Mouse (Mus musculus) midbrain, postnatal 0 days (tissue): ENCODE measurements at regions not wholly inside any gene's neighbourhood (a gene's known extent, or its start where the extent isn't known, plus 50 kb on each side); places are given as distances from the start of the nearest gene placed in this dataset.

Source experiments
- ATAC-seq: fragments of 200-750 bp; cut with Nextera tagmentation; 2 replicates; pipeline ENCODE4 v1.8.0; 2017; ENCODE audit warnings: moderate number of reproducible peaks, mild to moderate bottlenecking, moderate TSS enrichment, moderate library complexity; ENCODE audit not compliant: low FRiP score
- DNase-seq: peaks from one replicate; pipeline ENCODE4 v3.0.0-alpha.2; 2015; ENCODE audit warnings: low spot score
- H3K27ac ChIP-seq: fragments of 300-500 bp; sonication (generic); 2 replicates; pipeline ENCODE4 v1.5.1; 2014; ENCODE audit warnings: low read depth, mild to moderate bottlenecking, low read length, mixed read lengths
- H3K27me3 ChIP-seq: fragments of 300-500 bp; sonication (generic); 2 replicates; pipeline ENCODE4 v1.6.1; 2014; ENCODE audit warnings: low read length, control low read depth, mixed read lengths; ENCODE audit not compliant: insufficient read depth
- H3K36me3 ChIP-seq: fragments of 300-500 bp; sonication (generic); 2 replicates; pipeline ENCODE4 v1.6.1; 2014; ENCODE audit warnings: low read length, control low read depth, mixed read lengths; ENCODE audit not compliant: insufficient read depth
- H3K4me1 ChIP-seq: fragments of 300-500 bp; sonication (generic); 2 replicates; pipeline ENCODE4 v1.6.1; 2014; ENCODE audit warnings: mild to moderate bottlenecking, control low read depth, antibody characterized with exemption, low read length, mixed read lengths; ENCODE audit not compliant: insufficient read depth
- H3K4me2 ChIP-seq: fragments of 300-500 bp; sonication (generic); 2 replicates; pipeline ENCODE4 v1.6.1; 2014; ENCODE audit warnings: low read depth, mild to moderate bottlenecking, low read length, mixed read lengths; ENCODE audit not compliant: poor library complexity, severe bottlenecking
- H3K4me3 ChIP-seq: fragments of 300-500 bp; sonication (generic); 2 replicates; pipeline ENCODE4 v1.5.1; 2014; ENCODE audit warnings: low read depth, mild to moderate bottlenecking, low read length, moderate library complexity
- H3K9ac ChIP-seq: fragments of 300-500 bp; sonication (generic); replicated peaks from 2 replicates; pipeline ENCODE4 v1.6.1; 2014; ENCODE audit warnings: mild to moderate bottlenecking, low read length, moderate library complexity, mixed read lengths; ENCODE audit not compliant: poor library complexity, severe bottlenecking
- H3K9me3 ChIP-seq: fragments of 300-500 bp; sonication (generic); 2 replicates; pipeline ENCODE4 v1.6.1; 2016; ENCODE audit warnings: low read length, control low read depth
- CTCF ChIP-seq: IDR thresholded peaks from 2 replicates; pipeline ENCODE4 v1.5.1; 2016; ENCODE audit warnings: antibody characterized with exemption, mild to moderate bottlenecking
- WGBS: fragments of 180-500 bp; shearing (Covaris S2); extraction: QIAGEN DNeasy Blood & Tissue Kit; methylation state at CpG from one replicate; pipeline ENCODE4 v1.1.7; 2014; 5-methylcytosine and 5-hydroxymethylcytosine counted together

GRCm38 (mm10) chr1:69746575-69747290, 59.7 kb upstream of the Ikzf2 start:
- Histone ChIP-seq H3K9ac (no peak overlapping the region), H3K27ac (no peak overlapping the region), H3K27me3 (no peaks in the 10 kb centered on the region), H3K36me3 (no peaks in the 10 kb centered on the region), H3K4me2 (no peak overlapping the region), H3K4me3 (no peak overlapping the region), H3K9me3 (no peaks in the 10 kb centered on the region), H3K4me1 (no peaks in the 10 kb centered on the region)
- WGBS = 86% methylated on average over 5 of the region's 5 CpGs
- TF ChIP-seq CTCF = no peak
- ATAC-seq (no peak), DNase-seq (no peak)

GRCm38 (mm10) chr1:69752724-69753123, 65.7 kb upstream of the Ikzf2 start:
- Histone ChIP-seq H3K4me1 (no peaks in the 10 kb centered on the region), H3K27ac (no peak overlapping the region), H3K27me3 (no peaks in the 10 kb centered on the region), H3K36me3 (no peaks in the 10 kb centered on the region), H3K9ac (no peak overlapping the region), H3K9me3 (0 out of 2 replicates have a peak, but pooled peaks cover 2% of the 10 kb centered on the region), H3K4me3 (no peak overlapping the region), H3K4me2 (no peak overlapping the region)
- DNase-seq (no peak), ATAC-seq (no peak)
- no peak for TF ChIP-seq CTCF
- 89% methylated on average over 1 of the region's 1 CpGs for WGBS

- Histone ChIP-seq H3K27ac (no peak overlapping the region), H3K9me3 (0 out of 2 replicates have a peak, but pooled peaks cover 4% of the 10 kb centered on the region)
- ATAC-seq = no peak
Measured at GRCm38 (mm10) chr1:69757702-69758101, 69.1 kb upstream of the Spag16 start.

DNA sequence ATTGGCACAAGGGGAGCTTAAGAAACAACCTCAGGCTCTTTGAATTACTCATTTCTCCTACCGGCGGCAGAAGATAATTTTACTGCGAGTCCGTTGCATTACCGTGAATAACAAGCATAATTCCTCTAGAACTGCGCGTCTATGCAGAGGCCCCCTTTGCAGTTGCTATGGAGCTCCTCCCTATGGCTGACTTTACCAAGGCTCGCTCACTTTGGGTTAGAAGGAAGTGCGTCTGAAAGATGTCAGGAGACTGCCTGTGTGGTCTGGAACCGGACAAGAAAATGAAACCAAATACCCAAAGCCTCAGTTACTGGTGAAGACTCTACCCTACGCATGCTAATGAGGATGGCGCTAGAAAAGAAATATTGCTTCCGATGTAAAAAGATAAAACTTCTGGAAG, 67.2 kb upstream of the Spag16 start:
- WGBS = 58% methylated on average over 13 of the region's 13 CpGs
- H3K9ac ChIP-seq = no peak overlapping the region
- no peaks in the 10 kb centered on the region for H3K27me3 ChIP-seq
- no peak overlapping the region for H3K27ac ChIP-seq
- 0 out of 2 replicates have a peak, but pooled peaks cover 4% of the 10 kb centered on the region for H3K9me3 ChIP-seq
- H3K4me3 ChIP-seq = no peak overlapping the region
- peak overlapping the region; percentile 28 for H3K4me2 ChIP-seq
- peak; percentile 36 for TF ChIP-seq CTCF
- H3K36me3 ChIP-seq = no peaks in the 10 kb centered on the region
- ATAC-seq = no peak
- H3K4me1 ChIP-seq = no peaks in the 10 kb centered on the region
- DNase-seq = peak; percentile 42

More at GRCm38 (mm10) chr1:69757702-69758101, 69.1 kb upstream of the Spag16 start:
- Histone ChIP-seq H3K4me2 (no peak overlapping the region), H3K9ac (no peak overlapping the region), H3K4me1 (no peaks in the 10 kb centered on the region), H3K27me3 (no peaks in the 10 kb centered on the region), H3K36me3 (no peaks in the 10 kb centered on the region), H3K4me3 (no peak overlapping the region)
- 100% methylated on average over 1 of the region's 1 CpGs for WGBS
- DNase-seq = no peak
- TF ChIP-seq CTCF = peak; percentile 31

DNA sequence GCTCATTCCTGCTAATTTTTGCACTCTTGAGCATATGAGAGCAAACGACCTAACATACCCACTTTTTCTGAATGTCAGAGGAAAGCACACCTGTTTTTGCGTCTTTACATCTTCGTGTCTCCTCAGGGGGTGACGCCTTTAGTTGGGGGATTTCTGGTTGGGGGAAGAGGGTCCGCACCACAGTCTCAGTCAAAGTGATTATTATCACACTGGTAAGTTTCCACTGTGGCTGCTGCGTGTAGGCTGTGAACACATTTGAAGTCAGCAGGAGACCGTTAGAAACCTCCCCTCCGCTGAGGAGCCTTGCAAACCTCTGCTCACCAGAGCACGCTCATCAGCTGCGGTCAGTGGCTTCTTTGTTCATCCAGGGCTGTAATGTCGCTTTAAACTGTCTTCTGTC, 58.1 kb upstream of the Spag16 start:
- no peak for TF ChIP-seq CTCF
- H3K9me3 ChIP-seq = no peaks in the 10 kb centered on the region
- 26% methylated on average over 11 of the region's 11 CpGs for WGBS
- H3K9ac ChIP-seq = no peak overlapping the region
- DNase-seq (peak; percentile 24), ATAC-seq (no peak)
- H3K36me3 ChIP-seq = no peaks in the 10 kb centered on the region
- no peak overlapping the region for H3K4me3 ChIP-seq
- 0 out of 2 replicates have a peak overlapping the region, but pooled peaks have one; percentile 4 for H3K4me2 ChIP-seq
- no peak overlapping the region for H3K27ac ChIP-seq
- no peaks in the 10 kb centered on the region for H3K27me3 ChIP-seq
- H3K4me1 ChIP-seq = no peaks in the 10 kb centered on the region

GRCm38 (mm10) chr1:69770209-69770608, 56.6 kb upstream of the Spag16 start:
- H3K4me1 ChIP-seq = no peaks in the 10 kb centered on the region
- H3K4me3 ChIP-seq = no peak overlapping the region
- H3K9ac ChIP-seq = no peak overlapping the region
- WGBS = 87% methylated on average over 8 of the region's 8 CpGs
- H3K4me2 ChIP-seq = no peak overlapping the region
- no peak overlapping the region for H3K27ac ChIP-seq
- no peak for DNase-seq
- H3K9me3 ChIP-seq = no peaks in the 10 kb centered on the region
- no peak for ATAC-seq
- no peaks in the 10 kb centered on the region for H3K36me3 ChIP-seq
- H3K27me3 ChIP-seq = no peaks in the 10 kb centered on the region
- no peak for TF ChIP-seq CTCF
